Mouse (Mus musculus) lung, postnatal 36 days (tissue): ENCODE measurements around the gene Togaram2.
"Not testable (repeated sequence)": the region's sequence is repeated elsewhere in the genome, so short reads cannot be mapped to it uniquely, and the experiment has no call there.

Experiments used
- DNase-seq: peaks from one replicate; pipeline ENCODE4 v3.0.0; 2022; ENCODE audit warnings: mixed read lengths

Gene Togaram2

DNA sequence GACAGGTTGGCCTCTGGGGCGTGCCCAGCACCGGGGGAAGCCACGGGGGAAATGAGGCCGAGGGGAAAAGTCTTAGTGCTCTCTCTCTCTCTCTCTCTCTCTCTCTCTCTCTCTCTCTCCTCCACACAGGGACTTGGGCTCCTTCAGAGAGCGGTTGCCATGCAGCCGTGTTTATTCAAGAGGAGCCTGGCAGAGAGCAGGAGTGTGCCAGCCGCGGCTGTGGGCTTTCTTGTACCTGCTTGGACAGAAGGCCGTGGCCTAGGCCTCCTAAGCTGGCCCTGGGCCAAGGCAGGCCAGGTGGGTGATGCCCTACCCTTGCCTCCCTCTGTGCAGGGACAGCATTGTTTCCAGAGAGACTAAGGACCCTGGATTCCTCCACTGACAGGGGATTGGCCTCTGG is at the start of gene Togaram2:
TSS of gene Togaram2 (plus strand) at position 170 of the 400 bp plus-strand sequence.
- peak; percentile 69 for DNase-seq

DNA sequence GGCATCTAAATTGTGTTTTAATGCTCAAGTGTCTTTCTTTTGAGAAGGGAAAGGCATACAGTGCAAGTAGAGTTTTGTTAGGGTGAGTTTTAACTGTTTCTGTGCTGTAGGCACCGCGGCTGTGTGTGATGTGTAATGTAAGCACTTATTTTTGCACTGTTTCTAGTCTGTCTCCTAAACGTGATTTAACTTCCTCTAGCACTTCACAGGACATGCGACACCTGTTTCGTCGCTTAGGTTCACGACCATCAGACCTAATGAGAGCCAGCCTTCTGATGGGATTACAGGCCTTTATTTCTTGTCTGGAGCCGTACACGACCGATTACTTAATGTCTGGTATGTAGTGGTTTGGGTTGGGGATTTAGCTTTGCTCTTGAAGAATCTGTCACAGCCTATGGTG is 41.3 kb upstream of the Togaram2 start:
- no peak for DNase-seq

DNA sequence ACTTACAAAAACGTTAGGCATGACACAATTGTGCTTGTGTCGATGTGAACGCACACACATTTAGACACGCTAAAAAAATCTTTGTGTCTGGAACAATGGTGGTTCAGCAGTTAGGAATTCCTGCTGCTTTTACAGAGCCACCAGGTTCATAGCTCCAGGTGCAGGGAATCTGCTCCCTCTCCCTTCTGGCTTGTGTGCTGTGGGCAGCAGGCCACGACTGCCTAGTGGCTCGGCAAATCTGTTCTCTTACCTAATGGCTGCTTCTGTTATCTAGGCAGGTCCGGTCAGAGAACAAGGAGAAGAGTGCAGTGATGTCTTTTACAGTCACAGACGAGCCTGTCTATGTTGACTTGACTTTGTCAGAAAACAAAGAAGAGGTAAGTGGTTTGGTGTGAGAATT is 39.7 kb upstream of the Togaram2 start:
- no peak for DNase-seq

DNA sequence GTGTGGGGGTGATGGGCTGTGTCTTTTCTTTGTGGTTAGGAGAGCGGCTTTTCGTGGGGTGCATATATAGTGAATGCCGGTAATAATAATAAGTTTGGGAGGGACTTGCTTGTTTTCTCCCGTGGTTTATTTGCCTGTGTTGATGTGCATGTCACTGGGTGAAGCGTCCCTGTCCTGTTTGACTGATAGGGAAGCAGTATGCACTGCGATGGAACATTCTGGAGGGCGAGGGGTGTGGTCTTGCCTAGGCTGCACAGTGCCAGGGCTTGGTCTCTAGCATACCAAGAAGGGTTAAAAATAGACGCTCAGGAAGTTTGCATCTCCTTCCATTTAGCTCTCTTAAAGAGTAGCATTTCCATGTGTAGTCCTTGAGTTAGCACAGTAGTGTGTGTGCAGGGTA is 36.3 kb upstream of the Togaram2 start:
- DNase-seq = no peak

DNA sequence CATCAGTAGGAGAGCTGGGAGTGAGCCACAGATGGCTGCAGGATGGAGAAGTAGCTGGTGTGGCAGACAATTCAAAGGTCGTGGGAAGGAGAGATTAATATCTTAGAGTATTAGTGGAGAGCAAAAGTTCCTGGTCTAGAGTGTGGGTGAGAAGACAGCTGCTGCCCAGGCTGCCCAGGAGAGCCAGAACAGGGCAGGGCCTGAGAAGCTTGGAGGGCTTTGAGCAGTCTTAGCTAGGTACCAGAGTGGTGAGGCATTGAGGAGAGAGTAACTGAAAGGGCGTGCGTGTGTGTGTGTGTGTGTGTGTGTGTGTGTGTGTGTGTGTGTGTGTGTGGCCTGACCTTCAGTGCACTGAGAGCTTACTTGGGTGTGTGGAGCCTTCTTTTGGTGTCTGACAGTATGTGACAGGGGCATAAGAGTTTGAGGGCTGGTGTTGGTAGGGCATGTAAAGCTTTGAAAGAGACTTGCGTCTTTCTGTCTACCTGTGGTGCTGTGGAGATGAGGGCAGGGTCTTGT is 35.3 kb upstream of the Togaram2 start:
- DNase-seq = no peak

DNA sequence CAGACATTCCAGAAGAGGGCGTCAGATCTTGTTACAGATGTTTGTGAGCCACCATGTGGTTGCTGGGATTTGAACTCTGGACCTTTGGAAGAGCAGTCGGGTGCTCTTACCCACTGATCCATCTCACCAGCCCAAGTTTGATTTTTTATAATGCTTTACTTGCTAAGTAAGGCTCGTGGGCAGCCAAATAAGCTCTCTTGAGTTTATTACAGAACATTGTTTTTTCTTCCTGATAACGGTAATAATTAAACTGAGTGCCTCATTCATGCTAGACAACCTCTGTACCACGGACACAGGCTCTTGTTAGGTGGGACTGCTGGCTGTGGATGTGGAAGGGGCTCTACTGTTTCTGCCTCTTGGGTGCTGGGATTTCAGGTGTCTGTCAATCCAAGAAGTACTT is 34.0 kb upstream of the Togaram2 start:
- DNase-seq = not testable (repeated sequence)

DNA sequence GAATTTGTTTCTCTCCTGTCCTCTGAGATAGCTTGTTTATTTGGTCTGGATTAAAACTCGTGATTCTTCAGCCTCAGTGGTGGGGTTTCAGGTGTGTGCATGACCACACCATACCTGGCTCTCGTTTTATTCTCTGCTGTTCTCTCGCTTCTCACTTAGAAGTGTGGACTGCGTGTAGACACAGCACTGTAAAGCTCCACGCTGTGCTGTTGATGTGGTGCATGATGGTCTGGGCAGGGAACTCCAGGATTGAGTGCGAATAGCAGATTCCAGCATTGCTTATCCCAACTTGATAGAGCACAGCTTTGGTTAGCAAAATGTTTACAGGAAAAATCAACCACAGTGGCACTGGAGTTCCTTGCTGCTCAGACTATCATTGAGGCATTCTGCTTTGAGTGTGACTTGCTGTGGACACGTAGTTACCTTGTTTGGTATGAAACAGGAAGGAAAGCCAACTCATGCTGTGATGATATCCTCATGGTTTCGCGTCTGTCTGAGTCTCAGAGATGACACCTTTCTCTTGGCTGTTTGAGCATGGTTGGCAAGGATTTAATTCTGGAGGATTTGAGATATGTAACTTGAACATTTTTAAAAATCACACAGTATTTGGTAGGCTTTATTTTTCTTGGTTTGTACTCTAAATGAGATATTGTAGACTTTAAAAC is 32.5 kb upstream of the Togaram2 start:
- DNase-seq = no peak

DNA sequence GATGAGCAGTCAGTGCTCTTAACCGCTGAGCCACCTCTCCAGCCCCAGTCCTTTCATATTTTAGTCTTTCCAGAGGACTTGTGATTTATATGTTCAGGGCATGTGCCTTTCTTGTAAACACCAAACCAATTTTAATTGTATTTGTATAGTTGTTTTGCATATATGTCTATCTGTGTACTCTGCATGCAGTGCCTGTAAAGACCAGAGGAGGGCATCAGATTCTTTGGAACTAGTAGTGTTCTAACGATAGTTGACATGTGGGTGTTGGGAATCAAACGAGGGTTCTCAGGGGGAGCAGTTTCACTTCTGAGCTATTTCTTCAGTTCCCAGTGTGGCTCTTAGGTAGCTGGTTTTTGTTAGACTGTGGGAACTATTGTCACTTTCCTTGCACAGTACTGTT is 30.9 kb upstream of the Togaram2 start:
- no peak for DNase-seq

DNA sequence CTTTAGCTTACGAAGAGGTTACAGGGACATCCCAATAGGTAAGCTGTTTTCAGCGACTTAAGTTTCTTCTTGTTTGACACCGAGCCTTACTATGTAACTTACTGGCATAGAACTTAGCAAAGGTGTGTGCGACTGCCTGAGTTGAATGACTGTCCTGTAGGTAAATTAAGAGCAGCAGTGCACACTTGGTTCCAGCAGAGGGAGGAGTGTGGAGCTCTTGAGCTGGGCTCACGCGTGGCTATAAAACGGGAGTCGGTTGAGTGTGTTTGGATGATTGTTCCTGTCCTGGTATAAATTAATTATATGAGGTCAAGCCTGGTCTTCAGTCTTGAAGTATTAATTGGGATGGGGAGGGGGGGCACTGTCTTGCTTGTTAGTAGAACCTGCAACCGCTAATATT is 23.1 kb upstream of the Togaram2 start:
- no peak for DNase-seq

DNA sequence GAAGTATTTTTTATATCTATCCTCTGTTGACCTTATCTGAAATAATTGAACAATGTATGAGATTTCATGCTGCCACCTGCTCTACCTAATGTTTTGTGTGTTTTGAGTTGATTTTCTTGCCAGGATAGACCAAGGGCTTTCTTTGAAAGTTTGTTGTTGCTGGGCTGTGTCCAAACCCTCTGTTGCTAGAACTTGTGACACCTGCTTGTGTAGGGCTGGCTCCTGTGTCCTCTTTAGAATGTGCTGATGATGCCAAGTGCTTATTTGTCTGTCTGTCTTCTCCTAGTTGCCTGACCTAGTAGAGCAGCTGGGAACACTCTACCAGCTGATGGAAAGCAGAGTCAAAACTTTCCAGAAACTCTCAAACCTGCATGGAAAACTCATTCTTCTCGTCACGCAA is 20.6 kb upstream of the Togaram2 start:
- DNase-seq = no peak

DNA sequence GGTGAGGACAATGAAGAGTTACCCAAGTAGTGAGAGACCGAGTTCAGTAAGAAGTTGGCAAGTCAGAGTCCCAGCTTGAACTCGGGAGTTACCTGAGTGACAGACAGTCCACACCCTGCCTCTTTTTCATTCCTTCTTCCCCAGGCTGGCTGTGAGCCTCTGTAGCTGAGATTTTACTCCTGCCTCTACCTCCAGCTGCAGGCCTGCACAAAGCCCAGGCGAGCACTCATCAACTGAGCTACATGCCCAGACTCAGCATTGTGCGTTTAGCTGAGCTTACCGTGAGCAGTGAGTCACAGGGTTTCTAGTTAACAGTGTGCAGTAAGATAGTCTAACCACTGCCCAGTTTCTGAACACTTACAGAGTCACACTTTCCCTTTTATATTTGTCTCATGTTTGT is 20.1 kb upstream of the Togaram2 start:
- no peak for DNase-seq

DNA sequence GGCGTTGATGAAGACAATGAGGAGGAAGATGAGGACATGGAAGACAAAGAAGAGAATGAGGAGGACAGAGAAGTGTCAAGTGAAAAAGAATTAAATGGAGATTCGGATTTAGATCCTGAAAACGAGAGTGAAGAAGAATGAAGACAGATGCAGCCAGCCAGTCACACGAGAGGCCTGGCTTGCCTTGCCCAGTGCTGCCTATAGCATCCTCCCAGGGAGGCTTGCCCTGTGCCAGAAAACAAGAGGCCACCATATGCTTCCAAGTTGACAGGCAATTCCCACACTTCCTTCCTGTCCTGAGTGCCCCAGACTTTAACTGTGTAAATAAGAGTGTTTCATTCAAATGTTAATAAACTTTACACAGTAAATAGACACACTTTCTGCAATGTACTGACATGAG is 15.5 kb upstream of the Togaram2 start:
- no peak for DNase-seq

DNA sequence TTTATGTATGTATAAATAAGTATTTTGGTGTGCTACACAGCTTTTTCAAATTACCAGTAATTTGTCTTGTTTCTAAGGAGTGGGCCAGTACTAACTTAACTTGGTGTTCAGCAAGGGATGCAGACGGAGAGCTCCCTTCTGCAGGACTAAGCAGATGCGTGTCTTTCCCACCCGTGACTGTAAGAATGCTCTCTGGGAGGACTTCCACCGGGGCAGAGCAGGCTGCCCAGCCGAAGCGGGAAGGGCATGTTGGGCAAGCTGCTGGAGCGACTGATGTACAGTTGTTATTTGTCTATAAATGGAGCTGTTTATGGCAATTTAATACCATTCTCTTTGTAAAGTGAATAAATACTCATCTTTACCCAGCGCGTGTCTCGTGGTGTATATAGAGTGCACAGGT is 14.4 kb upstream of the Togaram2 start:
- no peak for DNase-seq

DNA sequence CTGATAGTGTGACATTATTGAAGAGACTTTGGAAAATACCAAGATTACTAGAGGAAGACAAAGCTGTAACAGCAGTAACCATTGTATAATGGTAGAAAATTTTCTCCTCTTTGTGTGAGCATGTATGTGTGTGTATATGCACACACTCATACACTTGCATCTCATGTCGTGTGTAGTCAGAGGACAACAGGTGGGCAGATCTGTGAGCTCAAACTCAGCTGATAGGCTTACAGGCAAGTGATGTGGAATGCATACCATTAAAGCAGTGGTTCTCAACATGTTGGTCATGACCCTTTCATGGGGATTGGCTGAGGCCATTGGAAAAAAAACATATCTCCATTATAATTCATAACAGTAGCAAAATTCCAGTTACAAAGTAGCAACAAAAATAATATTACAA is 12.7 kb upstream of the Togaram2 start:
- no peak for DNase-seq

DNA sequence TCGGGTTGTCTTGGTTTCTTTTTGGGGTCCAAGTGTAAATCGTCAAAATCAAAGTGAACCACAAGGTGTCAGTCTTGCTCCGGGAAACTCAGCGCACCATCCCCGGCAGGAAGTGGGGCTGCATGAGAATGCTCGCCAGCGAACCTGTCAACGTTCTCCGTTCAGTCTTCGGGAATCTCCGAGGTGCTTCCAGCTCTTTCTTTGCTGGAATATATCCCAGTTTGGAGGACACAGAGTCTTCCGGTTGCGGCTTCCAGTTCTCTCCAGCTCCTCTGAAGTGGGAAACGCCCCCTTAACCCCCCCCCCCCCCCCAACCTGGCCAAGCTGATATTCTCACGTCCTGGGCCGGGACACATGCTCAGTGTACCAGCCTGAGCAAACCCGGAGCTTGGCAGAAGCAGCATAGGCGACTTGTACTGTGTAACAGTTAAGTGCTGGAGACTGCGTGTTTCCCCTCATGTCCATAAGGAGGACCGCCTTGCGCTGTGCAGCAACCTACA is 10.3 kb upstream of the Togaram2 start:
- peak; percentile 85 for DNase-seq

DNA sequence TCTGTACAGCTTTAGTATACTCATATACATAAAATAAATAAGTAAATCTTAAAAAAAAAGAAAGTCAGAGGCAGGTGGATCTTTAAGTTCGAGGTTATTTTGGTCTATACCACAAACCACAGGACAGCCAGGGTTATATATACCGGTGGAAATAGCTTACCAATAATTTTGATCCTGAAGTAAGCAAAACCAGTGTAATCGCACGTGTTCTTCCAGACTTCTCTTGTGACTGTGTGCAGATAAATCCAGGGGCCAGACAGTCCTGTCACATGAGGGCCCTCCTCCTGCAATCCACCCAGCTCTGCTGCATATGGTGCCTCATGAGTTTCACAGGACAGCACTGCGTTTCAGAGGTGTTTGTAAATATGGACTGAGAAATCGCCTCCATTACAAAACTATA is 9.6 kb upstream of the Togaram2 start:
- no peak for DNase-seq

DNA sequence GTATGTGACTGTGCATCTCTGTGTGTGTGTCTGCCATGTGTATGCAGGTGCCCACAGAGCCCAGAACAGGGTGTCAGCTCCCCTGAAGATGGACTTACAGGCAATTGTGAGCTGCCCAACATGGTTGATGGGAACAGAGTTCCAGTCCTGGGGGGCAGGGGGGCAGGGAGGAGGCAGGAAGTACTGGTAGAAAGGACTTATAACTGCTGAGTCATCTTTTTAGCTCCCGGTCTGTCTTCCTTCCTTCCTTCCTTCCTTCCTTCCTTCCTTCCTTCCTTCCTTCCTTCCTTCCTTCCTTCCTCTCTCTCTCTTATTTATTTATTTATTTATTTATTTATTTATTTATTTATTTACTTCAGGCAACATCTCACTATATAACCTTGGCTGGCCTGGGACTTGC is 8.9 kb upstream of the Togaram2 start:
- no peak for DNase-seq

DNA sequence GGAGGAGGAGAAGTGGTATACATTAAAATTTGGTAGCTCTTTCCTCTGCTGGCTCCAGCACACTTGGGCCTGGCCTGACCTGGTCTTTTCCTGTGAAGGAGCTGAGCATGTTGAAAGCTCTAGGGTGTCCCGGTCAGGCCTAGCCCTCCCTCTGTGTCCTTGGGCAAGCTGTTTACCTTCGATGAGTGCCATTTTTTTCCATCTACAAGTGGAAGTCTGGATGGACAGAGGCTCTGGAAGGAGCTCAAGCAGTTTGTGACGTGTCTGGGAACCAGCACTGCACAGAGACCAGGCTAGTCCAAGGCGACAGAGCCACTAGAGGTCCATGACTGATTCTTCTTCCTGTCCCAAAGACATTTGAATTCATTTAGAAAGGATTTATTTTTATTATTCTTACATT is 7.9 kb upstream of the Togaram2 start:
- DNase-seq = peak; percentile 78

DNA sequence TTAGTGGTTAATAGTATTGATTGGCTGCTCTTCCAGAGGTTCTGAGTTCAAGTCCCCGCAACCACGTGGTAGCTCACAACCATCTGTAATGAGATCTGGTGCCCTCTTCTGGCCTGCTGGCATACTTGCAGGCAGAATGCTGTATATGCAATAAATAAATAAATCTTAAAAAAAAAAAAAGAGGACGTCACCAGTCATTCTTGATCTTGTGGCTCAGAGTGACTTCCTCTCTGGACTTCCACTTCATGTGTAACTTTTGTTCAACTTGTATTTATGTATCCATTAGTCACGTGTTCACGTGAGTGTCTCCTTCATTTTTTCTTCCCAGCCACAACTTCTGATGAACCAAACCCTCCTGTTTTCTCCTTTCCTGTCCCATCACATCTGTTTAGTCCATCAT is 3.5 kb upstream of the Togaram2 start:
- no peak for DNase-seq

DNA sequence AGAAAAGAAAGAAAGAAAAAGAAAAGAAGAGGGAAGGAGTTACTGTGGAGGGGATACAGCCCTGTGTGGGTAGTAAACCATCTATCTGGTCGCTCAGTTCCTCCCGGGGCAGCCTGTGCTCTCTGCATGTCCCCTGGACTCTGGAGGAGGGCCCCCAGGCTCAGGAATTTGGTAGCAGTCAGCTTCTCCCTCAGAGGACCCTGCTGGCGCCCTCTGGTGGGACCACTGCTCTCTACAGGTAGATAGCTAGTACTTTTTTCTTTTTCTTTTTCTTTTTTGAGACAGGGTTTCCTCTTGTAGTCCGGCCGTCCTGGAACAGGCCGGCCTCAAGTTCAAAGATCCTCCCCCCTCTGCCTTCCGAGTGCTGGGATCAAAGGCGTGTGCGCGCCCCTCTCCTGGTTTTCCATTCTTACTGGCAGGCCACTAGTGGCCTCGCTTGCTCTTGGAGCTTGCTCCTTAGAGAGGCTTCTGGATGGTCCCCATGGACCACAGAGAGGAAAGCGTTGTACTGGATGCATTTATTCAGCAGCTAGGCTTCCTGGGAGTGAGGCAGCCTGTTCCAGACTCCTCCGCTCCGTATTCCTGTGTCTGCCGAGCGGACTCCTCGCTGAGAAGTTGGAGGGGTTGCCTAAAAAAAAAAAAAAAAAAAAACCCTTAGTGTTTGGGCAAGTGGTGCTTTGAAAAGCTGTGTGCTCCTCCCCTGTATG is 1.1 kb upstream of the Togaram2 start:
- peak; percentile 81 for DNase-seq

DNA sequence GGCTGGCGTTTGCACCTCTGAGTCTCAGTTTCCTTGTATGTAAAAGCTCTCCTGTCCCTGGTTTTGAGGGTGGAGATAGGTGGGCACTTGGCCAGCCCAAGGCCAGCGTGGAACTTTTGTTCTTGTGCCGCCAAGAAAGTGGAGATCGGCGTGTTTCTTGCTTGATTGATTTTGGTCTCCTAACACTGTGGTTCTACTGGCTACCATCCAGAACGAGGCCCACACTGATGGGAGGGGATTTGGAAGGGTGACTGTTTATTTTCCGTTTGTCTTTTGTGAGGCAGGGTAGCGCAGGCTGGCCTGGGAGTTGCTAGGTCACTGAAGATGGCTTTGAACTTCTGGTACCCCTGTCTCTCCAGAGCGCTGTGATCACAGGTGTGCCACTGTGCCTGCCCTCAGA is 875 bp downstream of the Togaram2 start:
- DNase-seq = no peak

DNA sequence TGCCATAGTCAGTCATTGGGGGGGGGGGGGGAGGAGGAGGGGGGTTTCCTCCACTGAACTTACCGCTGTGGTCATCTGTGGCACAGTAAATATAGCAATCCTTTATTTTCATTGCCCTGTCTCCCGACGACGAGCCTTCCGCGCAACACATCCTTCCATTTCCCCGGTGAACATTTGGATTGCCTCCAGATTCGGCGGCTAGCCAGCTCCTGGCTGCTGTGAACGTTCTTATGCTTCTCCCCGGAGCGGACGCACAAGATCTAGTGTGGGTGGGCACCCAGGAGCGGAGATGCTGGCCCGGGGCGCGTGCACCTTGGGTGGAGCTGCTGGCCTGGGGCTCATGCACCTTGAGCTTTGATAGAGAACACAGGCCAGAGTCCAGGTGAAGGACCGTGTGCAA is 1.8 kb downstream of the Togaram2 start:
- DNase-seq = peak; percentile 50

DNA sequence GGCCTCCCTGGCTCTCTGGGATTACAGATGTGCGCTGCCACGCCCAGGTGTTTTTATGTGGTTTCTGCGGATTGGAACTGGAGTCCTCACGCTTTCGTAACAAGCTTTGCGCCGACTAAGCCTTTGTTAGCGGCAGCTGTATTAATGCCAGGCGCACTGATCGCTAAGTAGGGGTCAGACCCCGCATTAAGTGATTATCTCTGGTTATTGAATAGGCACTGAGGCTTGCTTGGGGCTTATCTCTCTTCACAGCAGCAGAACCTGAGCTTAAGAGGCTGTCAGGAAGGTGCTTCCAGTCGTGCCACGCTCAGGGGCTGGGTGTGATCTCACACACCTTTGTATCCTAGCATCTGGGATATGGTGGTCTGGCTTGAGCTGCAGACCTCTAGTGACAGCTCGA is 8.6 kb downstream of the Togaram2 start:
- DNase-seq = no peak

DNA sequence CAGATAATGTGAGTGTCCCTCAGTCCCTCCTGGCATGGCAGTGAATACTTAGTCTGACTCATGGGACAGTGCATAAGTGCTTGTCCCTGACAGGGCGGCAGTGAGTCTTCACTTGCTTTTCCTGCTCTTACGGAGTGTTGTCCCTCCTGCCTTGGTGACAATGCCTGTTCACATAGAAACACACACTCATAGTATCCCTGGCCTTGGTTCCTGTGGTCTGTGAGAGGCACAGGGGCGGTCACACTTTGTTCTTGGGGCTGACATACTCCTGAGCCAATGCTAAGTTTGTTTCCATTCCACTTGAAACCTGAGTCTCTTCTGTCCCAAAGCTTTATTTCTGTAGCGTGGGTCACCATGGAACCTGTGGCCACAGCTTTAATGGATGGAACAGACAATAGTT is 9.3 kb downstream of the Togaram2 start:
- peak; percentile 54 for DNase-seq

DNA sequence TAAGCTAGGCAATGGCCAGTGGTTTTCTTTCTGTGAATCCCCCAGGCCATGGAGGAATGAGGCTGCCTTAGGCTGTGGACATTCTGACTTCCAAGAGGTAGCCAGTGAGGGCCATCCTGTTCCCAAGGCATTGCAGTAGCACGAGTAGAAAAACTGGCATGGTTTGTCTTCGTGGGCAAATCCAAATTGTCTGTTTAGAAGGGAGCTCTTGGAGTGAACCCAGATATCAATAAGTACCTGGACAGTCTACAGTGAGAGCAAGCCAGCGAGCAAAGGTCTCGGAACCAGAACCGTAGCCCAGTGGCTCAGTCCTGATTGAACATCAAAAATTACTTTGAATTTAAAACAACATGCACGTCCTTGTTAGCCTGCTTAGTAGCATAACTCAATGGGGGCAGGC is 10.2 kb downstream of the Togaram2 start:
- no peak for DNase-seq
